Mouse (Mus musculus) adrenal gland, postnatal 4 days (tissue): ENCODE measurements around the gene Nbas. TPM values are rescaled to one million over a fixed set of nuclear protein-coding genes. Genes with fewer than 3 reads are reported as not detected.

Source experiments
- DNase-seq, 2 experiments: peaks; one replicate each; pipeline ENCODE4 v3.0.0; 2021 to 2022; ENCODE audit warnings: low spot score in 2 of 2, mixed read lengths in 2 of 2
- total RNA-seq, 2 experiments: library from RNA; stranded (reverse); gene quantifications; 2 replicates each; pipeline ENCODE4 v1.2.3; 2021

Gene Nbas
- total RNA-seq, 2 experiments from 2014 or later = 28.1 to 28.7 TPM

DNA sequence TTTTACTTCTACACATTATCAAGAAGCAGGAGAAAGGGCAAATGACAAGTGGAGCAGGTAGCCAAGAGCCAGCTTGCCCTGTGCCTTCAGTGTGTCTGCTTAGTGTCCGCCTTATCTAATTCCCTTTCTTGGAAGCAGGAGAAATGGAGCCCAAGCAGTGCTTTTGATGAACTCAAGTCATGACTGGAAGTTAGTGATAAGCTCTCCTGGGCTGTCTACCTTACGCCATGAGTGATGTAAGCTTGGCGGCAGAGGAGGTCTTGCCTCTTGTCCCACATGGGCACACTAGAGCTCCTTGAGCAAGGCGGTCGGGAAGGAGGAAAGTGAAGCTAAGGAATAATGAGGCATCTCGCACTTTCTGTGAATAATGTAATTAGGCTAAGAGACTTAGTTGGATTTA lies 250.5 kb downstream of the Nbas start:
- no peak for DNase-seq

DNA sequence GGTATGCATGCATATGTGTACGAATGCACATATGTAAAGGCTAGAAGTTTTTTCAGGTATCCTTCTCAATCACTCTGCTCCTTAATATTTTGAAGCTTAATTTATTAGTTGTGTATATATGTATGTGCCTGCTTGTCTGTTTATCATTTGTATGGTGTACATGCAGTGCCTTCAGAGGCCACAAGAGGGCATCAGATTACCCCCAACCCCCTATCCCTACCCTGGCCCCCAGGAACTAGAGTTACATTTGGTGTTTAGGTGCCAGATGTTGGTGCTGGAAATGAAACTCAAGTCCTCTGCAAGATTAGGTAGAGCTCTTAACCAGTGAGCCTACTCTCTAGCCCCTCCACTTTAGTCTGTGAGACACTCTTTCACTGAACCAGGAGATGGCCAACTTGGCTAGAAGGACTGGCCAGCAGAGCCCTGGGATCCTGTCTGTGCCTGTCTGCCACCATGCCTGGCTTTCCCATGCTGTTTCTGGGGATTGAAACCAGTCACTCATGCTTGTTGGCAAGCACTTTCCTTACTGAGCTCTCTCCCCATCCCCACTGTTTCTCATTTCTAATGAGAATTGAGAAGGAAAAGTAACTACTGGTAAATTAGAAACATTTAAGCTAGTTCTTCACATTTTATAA lies 263.9 kb downstream of the Nbas start:
- DNase-seq = no peak

- no peak for DNase-seq
These were observed 270.2 kb downstream of the Nbas start for GRCm38 (mm10) chr12:13539171-13539570.

- DNase-seq = no peak
These were observed 274.9 kb downstream of the Nbas start for GRCm38 (mm10) chr12:13543806-13544205.

GRCm38 (mm10) chr12:13563646-13564289 lies 294.8 kb downstream of the Nbas start:
- DNase-seq = no peak

- no peak for DNase-seq
These were observed 295.4 kb downstream of the Nbas start for GRCm38 (mm10) chr12:13564330-13564729.

- DNase-seq = no peak
These were observed 297.5 kb downstream of the Nbas start for GRCm38 (mm10) chr12:13566421-13566820.

DNA sequence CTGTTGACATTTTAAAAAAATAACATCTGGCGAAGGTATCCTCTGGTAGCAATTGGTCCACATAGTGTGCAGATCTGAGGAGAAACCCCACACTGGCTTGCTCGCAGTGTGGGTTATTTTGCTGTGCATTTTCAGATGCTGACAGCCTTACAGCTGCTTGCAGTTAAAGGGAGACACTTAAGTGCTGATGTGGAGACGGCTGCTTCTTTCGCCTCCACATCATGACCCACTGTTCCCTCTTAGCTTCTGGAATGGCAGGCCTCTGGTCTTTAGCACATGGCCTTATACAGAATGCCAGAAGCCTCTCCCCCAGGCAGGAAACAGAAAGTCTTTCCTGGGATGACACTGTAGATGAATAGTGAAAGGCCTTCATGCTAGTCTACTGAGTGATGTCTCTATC lies 306.2 kb downstream of the Nbas start:
- DNase-seq = no peak

DNA sequence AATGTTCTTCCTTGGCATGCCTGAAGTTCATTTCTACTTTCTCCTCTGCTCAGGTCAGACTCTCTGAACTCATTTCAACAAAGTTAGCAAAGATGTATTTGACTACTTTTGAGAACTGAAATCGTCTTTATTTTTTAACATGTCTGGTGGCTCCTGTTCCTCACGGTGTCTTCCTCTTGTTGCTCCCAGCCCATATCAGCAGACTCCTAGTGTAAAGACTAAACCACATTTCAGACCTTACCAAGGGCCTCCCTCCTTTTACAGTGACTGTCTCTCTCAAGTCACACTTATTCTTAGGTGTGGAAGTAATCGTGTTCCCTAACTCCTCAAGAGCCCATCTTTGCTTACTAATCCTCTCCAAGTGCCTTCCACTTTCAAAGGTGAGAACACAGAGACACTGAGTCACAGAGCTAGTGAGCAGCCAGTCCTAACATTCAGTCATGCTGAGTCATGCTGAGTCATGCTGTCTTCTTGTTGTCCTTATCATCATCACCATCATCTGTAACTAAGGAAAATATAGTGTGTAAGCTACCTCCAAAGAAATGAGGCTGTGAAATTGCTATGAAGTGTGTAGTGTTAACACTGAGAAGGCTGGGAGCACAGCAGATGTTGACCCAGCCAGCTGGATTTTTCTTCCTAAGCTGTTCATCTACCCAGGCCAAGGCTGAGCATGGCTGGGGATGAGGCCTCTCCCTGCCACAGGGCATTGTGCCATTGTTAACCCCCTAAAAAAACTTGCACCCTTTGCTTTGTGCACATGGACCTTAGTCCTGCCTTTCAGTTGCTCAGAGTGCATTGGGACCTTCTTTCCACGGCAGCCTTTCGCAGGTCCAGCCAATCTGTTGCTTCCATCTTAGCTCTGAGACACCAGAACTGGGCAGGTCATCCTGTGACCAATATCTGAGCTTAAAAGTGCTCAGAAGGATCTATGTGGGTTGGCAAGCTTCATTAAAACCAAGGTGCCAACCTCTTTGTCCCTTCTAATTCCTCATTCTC lies 307.0 kb downstream of the Nbas start:
- DNase-seq = no peak

GRCm38 (mm10) chr12:13576761-13577160 lies 307.8 kb downstream of the Nbas start:
- no peak for DNase-seq

- no peak for DNase-seq
These were observed 311.9 kb downstream of the Nbas start for GRCm38 (mm10) chr12:13580796-13581195.

DNA sequence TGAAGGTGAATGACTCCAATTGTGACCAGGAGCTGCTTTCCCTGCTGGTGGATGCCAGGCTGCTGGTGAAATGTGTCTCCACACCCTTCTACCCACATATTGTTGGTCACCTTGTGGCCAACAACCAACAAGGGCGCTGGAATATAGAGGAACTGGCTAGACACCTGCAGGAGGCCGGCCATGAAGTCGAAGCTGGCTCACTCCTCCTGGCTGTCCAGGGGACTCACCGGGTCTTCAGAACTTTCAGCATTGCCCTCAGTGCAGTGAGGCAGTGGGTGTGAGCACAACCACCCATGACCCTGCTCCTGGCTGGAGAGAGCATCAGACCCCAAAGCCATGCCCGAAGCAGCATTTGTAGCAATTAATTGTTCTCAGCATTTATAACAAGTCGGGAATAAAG lies 314.5 kb downstream of the Nbas start:
- no peak for DNase-seq

DNA sequence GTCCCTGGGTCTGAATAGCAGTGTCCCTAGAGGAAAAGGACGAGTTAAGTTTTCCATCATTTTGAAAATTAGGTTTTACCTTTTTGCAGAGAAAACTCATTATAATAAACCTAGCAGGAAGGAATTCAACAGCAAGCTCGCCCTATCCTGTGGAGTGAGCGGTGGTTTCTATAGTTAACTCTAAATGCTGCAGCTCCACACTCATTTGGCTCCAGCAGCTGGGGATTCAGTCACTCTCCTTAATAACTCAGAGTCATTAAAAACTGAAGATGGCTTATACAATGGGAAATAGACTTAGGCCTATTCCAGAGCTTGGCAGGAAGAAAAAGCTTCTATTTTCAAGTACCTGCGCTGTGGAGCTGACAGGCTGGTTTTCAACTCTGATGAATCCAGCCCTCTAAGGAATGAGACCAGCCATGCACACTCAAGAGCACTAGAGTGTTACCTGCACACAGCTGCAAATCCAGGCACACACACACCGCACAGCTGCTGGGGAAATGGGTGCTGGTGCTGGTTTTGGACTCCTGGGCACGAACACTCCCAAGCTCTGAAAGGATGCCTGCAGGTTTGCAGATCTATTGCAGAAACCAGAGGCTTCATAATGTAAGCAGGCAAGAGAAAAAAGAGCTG lies 316.7 kb downstream of the Nbas start:
- DNase-seq = no peak

- no peak for DNase-seq
These were observed 318.7 kb downstream of the Nbas start for GRCm38 (mm10) chr12:13587675-13588074.

GRCm38 (mm10) chr12:13589021-13589420 lies 320.1 kb downstream of the Nbas start:
- no peak for DNase-seq

DNA sequence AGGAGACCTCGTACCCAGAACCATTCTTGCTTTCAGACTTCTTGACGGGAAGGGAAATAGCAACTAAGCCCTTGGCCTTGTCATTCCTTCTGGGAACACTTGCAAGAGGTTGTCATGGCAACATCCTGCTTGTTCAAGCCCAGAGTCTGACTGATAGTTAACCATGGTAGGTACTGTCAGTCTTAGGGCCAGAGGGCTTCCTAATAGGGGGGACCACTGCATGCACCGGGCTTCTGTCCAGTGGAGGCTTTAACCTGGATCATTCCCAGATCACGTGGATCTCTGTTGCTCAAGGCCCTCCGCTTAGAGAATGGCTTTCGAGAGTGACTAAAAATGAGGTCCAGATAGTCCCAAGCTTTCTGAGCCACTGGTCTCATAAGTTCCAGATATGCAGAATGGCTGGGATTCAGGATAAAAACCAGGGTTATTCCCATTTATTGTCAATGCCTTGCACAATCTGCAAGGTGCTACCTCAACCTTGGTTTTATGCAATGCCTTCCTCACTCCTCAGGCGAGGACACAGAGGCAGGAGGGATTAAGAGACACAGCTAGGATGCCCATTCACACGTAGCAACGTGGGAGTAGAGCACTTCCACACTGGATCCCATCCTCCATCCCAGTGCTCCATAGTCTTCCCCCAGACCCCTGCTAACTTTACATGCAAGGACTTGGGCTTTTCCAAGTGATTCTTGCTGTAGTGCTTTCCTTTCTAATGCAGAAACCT lies 326.0 kb downstream of the Nbas start:
- no peak for DNase-seq

GRCm38 (mm10) chr12:13597026-13597425 lies 328.1 kb downstream of the Nbas start:
- no peak for DNase-seq

- no peak for DNase-seq
These were observed 329.6 kb downstream of the Nbas start for GRCm38 (mm10) chr12:13598545-13598944.

GRCm38 (mm10) chr12:13602414-13602813 lies 333.5 kb downstream of the Nbas start:
- no peak for DNase-seq

GRCm38 (mm10) chr12:13607021-13607420 lies 338.1 kb downstream of the Nbas start:
- no peak for DNase-seq

GRCm38 (mm10) chr12:13609027-13609426 lies 340.1 kb downstream of the Nbas start:
- DNase-seq = no peak
